Comparison of ENCODE assay signal across 9 mouse cellular contexts in the genomic region with DNA sequence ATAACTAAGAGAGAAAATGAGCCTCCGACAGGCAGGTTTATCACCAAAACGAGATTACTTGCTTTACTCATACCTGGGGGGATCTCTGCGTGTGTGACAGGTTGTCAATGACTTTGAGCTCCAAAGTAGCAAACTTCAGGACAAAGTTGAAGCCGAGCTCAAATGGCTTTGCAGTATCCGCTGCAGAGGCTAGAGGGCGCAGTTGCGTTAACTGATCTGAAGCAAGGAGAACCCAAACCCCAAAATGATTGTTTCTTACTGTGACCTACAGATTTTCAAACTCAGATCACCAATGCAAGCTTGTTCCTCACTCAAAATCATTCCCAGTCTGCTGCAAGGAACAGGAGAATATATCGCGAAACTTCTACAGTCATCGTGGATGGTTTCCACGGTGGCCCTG. TPM values are rescaled to one million over a fixed set of nuclear protein-coding genes. Genes with fewer than 3 reads are reported as not detected.
A peak's percentile ranks its signal among the peaks of the same experiment; 100 is the strongest.
DNase-seq lines count a peak whose midpoint lies in the region; ATAC-seq lines count a peak whose summit lies in the region.
"Had no signal": no experiment of that assay in that cellular context is flagged by ENCODE, and none has a peak within 500 bp of the region (broad histone marks: within the 10 kb centered on the region; RNA-seq: fewer than 3 reads in every experiment).

No protein-coding gene starts in this region.

- no peak overlapping the region for H3K4me3 ChIP-seq in midbrain, embryonic 10.5 days
- no peak overlapping the region for H3K4me3 ChIP-seq in midbrain, embryonic 16.5 days (ENCODE audit: low read depth, low read length)
- H3K4me3 ChIP-seq: stomach, embryonic 15.5 days had no signal

- WGBS in midbrain, embryonic 10.5 days = 29% methylated on average over 11 of the region's 11 CpGs
- 30% methylated on average over 11 of the region's 11 CpGs for WGBS in midbrain, embryonic 16.5 days

- H3K9ac ChIP-seq in midbrain, embryonic 16.5 days (ENCODE audit: low read depth, low read length) = no peak overlapping the region
- H3K9ac ChIP-seq: stomach, embryonic 15.5 days had no signal

- DNase-seq in midbrain, embryonic 10.5 days (ENCODE audit: low spot score) = peak; percentile 69
- peak; percentile 4 for DNase-seq in c-Kit-negative CD71-positive TER-119-positive erythroid progenitor cells, embryonic 14.5 days (ENCODE audit: low read depth, low spot score)
- peak; percentile 37 to 78 for DNase-seq in frontal cortex, postnatal 14 days (ENCODE audit: low spot score in 2 of 2)
- peak; percentile 56 to 88 for DNase-seq in kidney, postnatal 36 days
- peak; percentile 48 to 54 for DNase-seq in lung, adult 18-20 months
- peak; percentile 65 for DNase-seq in right cerebral cortex, postnatal 25 days
- DNase-seq in yolk sac, embryonic 10.5 days (ENCODE audit: low spot score) = peak; percentile 23

- no peaks in the 10 kb centered on the region for H3K27me3 ChIP-seq in midbrain, embryonic 10.5 days (ENCODE audit: low read depth, poor library complexity, severe bottlenecking)
- no peaks in the 10 kb centered on the region for H3K27me3 ChIP-seq in midbrain, embryonic 16.5 days (ENCODE audit: control insufficient read depth, insufficient read depth, low read depth, low read length)
- H3K27me3 ChIP-seq: stomach, embryonic 15.5 days had no signal

- no peak for ATAC-seq in midbrain, embryonic 16.5 days

- H3K4me1 ChIP-seq in midbrain, embryonic 10.5 days = peaks cover 11% of the 10 kb centered on the region
- H3K4me1 ChIP-seq in midbrain, embryonic 16.5 days (ENCODE audit: control insufficient read depth, insufficient read depth, low read length) = peaks cover 2% of the 10 kb centered on the region
- H3K4me1 ChIP-seq: stomach, embryonic 15.5 days had no signal

- no peaks in the 10 kb centered on the region for H3K9me3 ChIP-seq in midbrain, embryonic 10.5 days (replicated peaks)
- H3K9me3 ChIP-seq in midbrain, embryonic 16.5 days (replicated peaks; ENCODE audit: control insufficient read depth, low read length, poor library complexity, severe bottlenecking) = no peaks in the 10 kb centered on the region
- H3K9me3 ChIP-seq: stomach, embryonic 15.5 days had no signal

- H3K36me3 ChIP-seq in midbrain, embryonic 10.5 days = no peaks in the 10 kb centered on the region
- H3K36me3 ChIP-seq in midbrain, embryonic 16.5 days (ENCODE audit: control insufficient read depth, insufficient read depth, low read length) = no peaks in the 10 kb centered on the region
- H3K36me3 ChIP-seq: stomach, embryonic 15.5 days had no signal

- no peak overlapping the region for H3K27ac ChIP-seq in midbrain, embryonic 10.5 days (replicated peaks)
- no peak overlapping the region for H3K27ac ChIP-seq in midbrain, embryonic 16.5 days (ENCODE audit: low read length)
- H3K27ac ChIP-seq: stomach, embryonic 15.5 days had no signal

- H3K4me2 ChIP-seq in midbrain, embryonic 16.5 days (ENCODE audit: low read length) = no peak overlapping the region
- H3K4me2 ChIP-seq: stomach, embryonic 15.5 days had no signal

RNA-seq across cellular contexts. Expression of a gene that starts 59.3 kb away (rescaled TPM):
- 28.5 and 30.9 TPM in 2 replicates for polyA plus RNA-seq in midbrain, embryonic 10.5 days (2016; fragmentation: Nextera tagmentation; extraction: Ambion mirVana)
- polyA plus RNA-seq in midbrain, embryonic 16.5 days (2015; fragmentation: Nextera tagmentation; extraction: Ambion mirVana) = 33.2 and 36.4 TPM in 2 replicates

RNA-seq across cellular contexts. Expression of a gene that starts 60.0 kb away (rescaled TPM):
- polyA plus RNA-seq in midbrain, embryonic 10.5 days (2016; fragmentation: Nextera tagmentation; extraction: Ambion mirVana) = 1.7 and 2.2 TPM in 2 replicates
- 2.3 and 2.9 TPM in 2 replicates for polyA plus RNA-seq in midbrain, embryonic 16.5 days (2015; fragmentation: Nextera tagmentation; extraction: Ambion mirVana)

Comparison
In these comparisons a context has a peak if more than half of its experiments do, and no peak if none do; other contexts are left out.
1. DNase-seq: peak in every context shown above with its lines; median percentile 72 in kidney, postnatal 36 days; 69 in midbrain, embryonic 10.5 days; 65 in right cerebral cortex, postnatal 25 days; 58 in frontal cortex, postnatal 14 days; 51 in lung, adult 18-20 months; 23 in yolk sac, embryonic 10.5 days; 4 in c-Kit-negative CD71-positive TER-119-positive erythroid progenitor cells, embryonic 14.5 days.